Mouse (Mus musculus) thymus, adult 2 months (tissue): Measurements from ENCODE around the gene Cwc15. TPM values are rescaled to one million over a fixed set of nuclear protein-coding genes. Genes with fewer than 3 reads are reported as not detected.

Experiments used
- DNase-seq: peaks from one replicate; pipeline ENCODE4 v3.0.0; 2021
- H3K27ac ChIP-seq: fragments of 200-500 bp; 2 replicates; pipeline ENCODE4 v1.5.1; 2012; ENCODE audit warnings: low read length, control low read depth; ENCODE audit not compliant: control insufficient read depth, insufficient read depth
- H3K27me3 ChIP-seq: fragments of 200-500 bp; 2 replicates; pipeline ENCODE4 v1.6.1; 2012; ENCODE audit warnings: mild to moderate bottlenecking, low read length, moderate library complexity, mixed read lengths; ENCODE audit not compliant: control insufficient read depth, insufficient read depth
- H3K36me3 ChIP-seq: fragments of 200-500 bp; 2 replicates; pipeline ENCODE4 v1.6.1; 2012; ENCODE audit warnings: mild to moderate bottlenecking, low read length, moderate library complexity; ENCODE audit not compliant: control insufficient read depth, insufficient read depth
- H3K4me1 ChIP-seq: fragments of 200-500 bp; replicated peaks from 2 replicates; pipeline ENCODE4 v1.6.1; 2012; ENCODE audit warnings: low read length; ENCODE audit not compliant: control insufficient read depth, insufficient read depth
- H3K4me3 ChIP-seq: fragments of 200-500 bp; 2 replicates; pipeline ENCODE4 v1.5.1; 2012; ENCODE audit warnings: mild to moderate bottlenecking, low read length, control low read depth, moderate library complexity; ENCODE audit not compliant: control insufficient read depth, insufficient read depth
- CTCF ChIP-seq: fragments of 200-500 bp; IDR thresholded peaks from 2 replicates; pipeline ENCODE4 v1.5.1; 2012; ENCODE audit warnings: mild to moderate bottlenecking, control low read depth, low read length, moderate library complexity, borderline replicate concordance; ENCODE audit not compliant: control insufficient read depth, poor library complexity, insufficient read depth; ENCODE audit errors: extremely low read depth
- POLR2A ChIP-seq: fragments of 200-500 bp; IDR thresholded peaks from 2 replicates; pipeline ENCODE4 v1.6.1; 2012; ENCODE audit warnings: mild to moderate bottlenecking, low read length, control low read depth, moderate library complexity; ENCODE audit not compliant: control insufficient read depth, poor library complexity, insufficient read depth; ENCODE audit errors: extremely low read depth
- WGBS: fragments of 180-500 bp; shearing (Covaris S2); methylation state at CpG from one replicate; pipeline ENCODE4 v1.1.7; 2018; 5-methylcytosine and 5-hydroxymethylcytosine counted together
- polyA plus RNA-seq: library from polyadenylated mRNA; depleted of rRNA; stranded (reverse); fragments of >200 nt; gene quantifications from 2 replicates; pipeline ENCODE4 v1.2.3, GENCODE M21; 2012

Cwc15 gene
- polyA plus RNA-seq, 1 experiment = 12.3 TPM

DNA sequence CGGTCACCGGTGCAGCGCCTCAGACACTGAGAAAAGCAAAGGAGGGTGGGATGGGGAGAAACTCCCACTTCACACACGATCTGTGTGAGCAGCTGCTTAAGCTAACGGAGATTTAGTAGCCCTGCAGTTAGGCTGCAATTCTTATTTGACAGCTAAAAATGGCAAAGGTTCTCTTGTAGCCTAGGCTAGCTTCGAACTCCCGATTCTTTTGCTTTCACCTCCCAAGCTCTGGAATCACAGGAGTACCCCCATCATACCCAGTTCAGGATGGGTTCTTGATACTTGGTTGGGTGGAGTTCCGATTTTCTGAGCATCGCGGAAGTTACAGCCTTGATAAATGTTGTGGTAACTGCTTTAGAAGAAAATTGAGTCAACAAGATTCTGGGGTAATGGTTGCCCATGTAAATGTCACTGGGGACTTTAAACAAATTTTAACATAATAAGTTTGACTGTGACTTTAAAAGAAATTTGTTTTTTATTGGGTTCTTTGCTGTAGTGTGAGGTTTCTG is 553 bp downstream of the Cwc15 start:
- Histone ChIP-seq H3K36me3 (peaks cover 36% of the 10 kb centered on the region), H3K27me3 (no peaks in the 10 kb centered on the region), H3K4me1 (peaks cover 7% of the 10 kb centered on the region), H3K4me3 (peak overlapping the region; percentile 79), H3K27ac (peak overlapping the region; percentile 44)
- TF ChIP-seq CTCF (no peak), POLR2A (no peak)
- WGBS = 3% methylated on average over 10 of the region's 10 CpGs
- no peak for DNase-seq

DNA sequence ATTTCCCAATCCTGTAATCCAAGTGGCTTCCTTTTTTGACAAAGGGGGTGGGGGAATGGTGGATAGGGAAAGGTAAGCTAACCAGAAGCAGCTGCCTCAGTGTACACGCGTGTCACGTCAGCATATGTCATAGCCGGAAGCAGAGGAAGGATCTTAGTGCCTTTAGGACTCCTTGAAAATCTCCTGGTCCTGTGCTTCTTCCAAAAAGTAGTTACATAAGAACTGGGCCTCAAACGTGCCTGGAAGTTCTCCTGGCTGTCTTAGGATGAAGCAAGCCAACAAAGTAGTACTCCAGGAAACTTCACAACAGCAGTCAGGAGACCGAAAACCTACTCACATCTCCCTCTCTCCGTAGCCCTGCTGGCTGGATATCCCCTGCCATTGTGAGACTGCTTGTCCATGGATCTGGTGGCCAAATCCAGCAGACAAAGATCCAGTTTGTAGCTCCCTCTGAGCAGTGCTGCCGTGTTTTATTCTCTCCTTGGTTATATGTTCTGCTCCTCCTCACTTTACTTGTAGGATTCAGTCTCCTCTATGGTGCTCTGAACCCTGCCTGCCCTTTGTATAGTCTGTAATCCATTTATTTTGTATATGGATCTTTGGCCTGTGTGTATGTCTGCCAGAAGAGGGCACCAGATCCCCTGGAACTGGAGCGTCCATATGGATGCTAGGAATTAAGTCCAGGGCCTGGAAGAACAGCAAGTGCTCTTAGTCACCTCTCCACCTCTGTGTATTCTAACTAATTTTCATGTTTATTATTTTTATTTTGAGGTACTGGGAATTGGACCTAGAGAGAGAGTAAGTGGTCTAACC is 12.4 kb downstream of the Cwc15 start:
- Histone ChIP-seq H3K4me3 (no peak overlapping the region), H3K36me3 (peaks cover 36% of the 10 kb centered on the region), H3K27me3 (no peaks in the 10 kb centered on the region), H3K27ac (no peak overlapping the region), H3K4me1 (no peaks in the 10 kb centered on the region)
- no peak for DNase-seq
- WGBS = 92% methylated on average over 9 of the region's 9 CpGs
- no peak for TF ChIP-seq POLR2A
- TF ChIP-seq CTCF = no peak

DNA sequence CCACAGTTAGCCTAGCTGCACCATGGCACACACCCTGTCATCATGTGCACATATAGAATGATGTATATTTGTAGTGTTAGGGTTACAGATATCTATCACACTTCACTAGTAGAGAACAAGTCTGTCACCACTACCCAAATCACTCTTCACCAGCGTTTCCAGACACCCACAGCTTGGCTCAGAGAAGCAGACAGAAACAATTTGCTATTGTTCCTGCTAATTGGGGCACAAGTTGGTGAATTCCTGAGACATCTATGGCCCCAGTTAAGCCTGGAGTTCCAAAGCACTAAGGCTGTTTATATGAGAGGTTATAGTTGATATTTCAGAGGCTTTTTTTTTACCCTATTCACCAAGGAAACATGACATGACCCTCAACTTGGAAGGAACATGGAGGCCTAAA is 16.9 kb downstream of the Cwc15 start:
- H3K4me3 ChIP-seq = no peak overlapping the region
- no peaks in the 10 kb centered on the region for H3K27me3 ChIP-seq
- WGBS = 89% methylated on average over 1 of the region's 1 CpGs
- H3K27ac ChIP-seq = no peak overlapping the region
- 0 out of 2 replicates have a peak, but pooled peaks cover 3% of the 10 kb centered on the region for H3K36me3 ChIP-seq
- TF ChIP-seq CTCF (no peak), POLR2A (no peak)
- H3K4me1 ChIP-seq = no peaks in the 10 kb centered on the region
- no peak for DNase-seq

DNA sequence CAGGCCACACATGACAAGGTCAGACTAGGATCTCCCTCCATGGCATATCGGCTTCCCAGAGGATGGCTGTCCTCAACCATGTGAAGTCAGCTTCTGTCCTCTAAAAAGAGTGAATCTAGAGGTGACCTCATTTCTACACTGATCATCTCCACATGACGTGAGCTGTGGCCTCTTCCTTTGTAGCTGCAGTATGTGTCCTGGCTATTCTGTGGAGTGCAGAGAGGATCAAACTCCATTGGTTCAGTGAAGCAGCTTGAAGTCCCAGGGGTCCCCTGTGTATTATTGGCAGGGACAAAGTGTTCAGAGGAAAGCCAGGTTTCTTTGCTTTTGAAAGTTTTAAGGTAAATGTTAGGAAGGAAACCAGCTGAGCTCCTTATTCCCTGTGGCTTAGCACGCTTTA is 17.7 kb downstream of the Cwc15 start:
- 93% methylated on average over 3 of the region's 3 CpGs for WGBS
- TF ChIP-seq CTCF (no peak), POLR2A (no peak)
- Histone ChIP-seq H3K36me3 (no peaks in the 10 kb centered on the region), H3K4me1 (no peaks in the 10 kb centered on the region), H3K4me3 (no peak overlapping the region), H3K27me3 (no peaks in the 10 kb centered on the region), H3K27ac (no peak overlapping the region)
- no peak for DNase-seq

DNA sequence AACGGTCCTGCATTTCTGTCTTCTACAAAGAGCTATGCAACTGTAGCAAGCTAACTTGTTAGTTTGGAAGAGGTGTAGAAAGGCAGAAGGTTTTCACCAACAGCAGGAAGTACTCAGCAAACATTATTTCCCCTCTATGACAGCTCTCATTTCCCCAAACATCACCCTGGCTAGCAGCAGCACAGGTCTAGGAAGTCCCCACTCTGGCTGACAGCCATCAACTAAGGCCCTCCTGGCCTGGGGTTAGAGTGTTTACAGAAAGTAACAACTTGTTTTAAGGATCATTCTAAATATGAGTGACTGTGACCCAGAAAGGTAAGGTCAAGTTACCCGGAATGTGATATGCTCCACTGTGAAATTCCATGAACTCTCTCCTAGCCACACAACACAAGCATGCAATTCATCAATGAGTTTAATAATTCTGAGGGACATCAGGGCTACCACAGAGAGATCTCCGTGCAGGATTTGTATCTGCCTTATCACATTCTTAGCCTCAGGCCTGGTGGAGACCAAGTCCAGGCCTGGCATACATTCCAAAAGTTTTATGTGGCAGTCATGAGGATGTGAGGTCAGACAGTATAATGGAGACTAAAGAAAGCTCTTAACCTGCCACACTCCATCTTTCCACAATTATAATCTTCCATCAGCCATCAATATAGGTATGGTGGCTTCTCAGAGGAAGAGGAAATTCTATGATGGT is 20.7 kb downstream of the Cwc15 start:
- Histone ChIP-seq H3K27me3 (no peaks in the 10 kb centered on the region), H3K4me1 (no peaks in the 10 kb centered on the region), H3K27ac (no peak overlapping the region), H3K4me3 (no peak overlapping the region), H3K36me3 (no peaks in the 10 kb centered on the region)
- TF ChIP-seq POLR2A (no peak), CTCF (no peak)
- no peak for DNase-seq
- 52% methylated on average over 3 of the region's 3 CpGs for WGBS

DNA sequence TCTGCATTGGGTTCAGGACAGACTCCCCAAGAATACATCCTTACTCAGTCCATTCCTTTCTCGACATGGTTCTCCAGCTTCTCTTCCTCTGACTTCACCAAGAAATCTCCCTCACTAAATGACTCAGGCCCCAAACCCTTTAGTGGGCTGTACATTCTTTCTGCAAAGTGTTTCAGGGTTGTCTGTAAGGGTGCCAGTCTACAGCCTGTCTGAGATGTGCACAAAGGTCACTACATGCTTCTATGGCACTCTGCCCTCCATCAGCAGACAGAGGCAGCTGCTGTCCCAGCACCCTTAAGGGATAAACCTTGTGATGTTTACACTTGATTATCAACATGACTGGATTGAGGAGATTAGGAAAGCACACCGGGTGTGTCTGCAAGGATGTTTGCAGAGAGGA is 21.3 kb downstream of the Cwc15 start:
- no peak for DNase-seq
- no peaks in the 10 kb centered on the region for H3K27me3 ChIP-seq
- TF ChIP-seq POLR2A = no peak
- no peak for TF ChIP-seq CTCF
- no peaks in the 10 kb centered on the region for H3K36me3 ChIP-seq
- no peaks in the 10 kb centered on the region for H3K4me1 ChIP-seq
- WGBS = 66% methylated on average over 2 of the region's 2 CpGs
- no peak overlapping the region for H3K27ac ChIP-seq
- H3K4me3 ChIP-seq = no peak overlapping the region
